Mouse (Mus musculus) bone marrow macrophage, adult 2 months (primary cell): Measurements from ENCODE around the gene Srr.

Source experiments
- CTCF ChIP-seq: IDR thresholded peaks from 2 replicates; pipeline ENCODE4 v1.5.1; 2012; ENCODE audit warnings: low read depth, mild to moderate bottlenecking, low read length, moderate library complexity
- POLR2A ChIP-seq: IDR thresholded peaks from 2 replicates; pipeline ENCODE4 v1.6.1; 2012; ENCODE audit warnings: mild to moderate bottlenecking, low read depth, low read length, borderline replicate concordance

GRCm38 (mm10) chr11:74927236-74927725, 1.5 kb upstream of the Srr start:
- TF ChIP-seq CTCF (no peak), POLR2A (no peak)
